Mouse (Mus musculus): ENCODE data around the gene Tarbp2. TPM values are rescaled to one million over a fixed set of nuclear protein-coding genes. Genes with fewer than 3 reads are reported as not detected.

Gene Tarbp2
- polyA plus RNA-seq, 1 experiment from 2014 or later, result 41.7 TPM

DNA sequence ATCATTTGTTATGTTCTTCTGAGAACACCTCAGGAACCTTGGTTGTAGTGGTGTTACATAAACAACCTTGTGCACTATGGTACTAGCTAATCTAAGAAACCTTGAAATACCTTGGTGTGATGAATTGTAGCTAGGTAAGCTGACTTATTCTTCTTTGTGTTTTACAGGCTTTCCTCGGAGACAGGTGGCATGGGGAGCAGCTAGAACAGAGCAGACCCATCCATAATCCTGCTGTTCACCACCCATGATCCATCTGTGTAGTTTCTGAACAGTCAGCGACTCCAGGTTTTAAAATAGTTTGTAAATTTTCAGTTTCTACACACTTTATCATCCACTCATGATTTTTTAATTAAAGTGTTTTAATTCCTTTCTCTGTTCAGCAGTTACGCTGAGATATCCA, 19.7 kb upstream of the Tarbp2 start:
- no peak for TF ChIP-seq CTCF (IDR thresholded peaks at IDR 0.05; ENCODE audit: low read depth)
- TF ChIP-seq EP300 (optimal IDR thresholded peaks at IDR 0.05), result no peak
- no peaks in the 10 kb centered on the region for H3K27me3 ChIP-seq (ENCODE audit: control insufficient read depth, insufficient read depth, low read length)
- ATAC-seq (ENCODE audit: low FRiP score, low TSS enrichment), result no peak
- H3K9ac ChIP-seq (ENCODE audit: low read length), result no peak overlapping the region
- no peak for DNase-seq (ENCODE audit: low spot score)
- H3K9me3 ChIP-seq (ENCODE audit: control insufficient read depth, low read length), result no peaks in the 10 kb centered on the region
- no peak overlapping the region for H3K4me2 ChIP-seq (replicated peaks; ENCODE audit: low read depth)
- H3K4me1 ChIP-seq (replicated peaks; ENCODE audit: control insufficient read depth, insufficient read depth), result no peaks in the 10 kb centered on the region
- H3K36me3 ChIP-seq (ENCODE audit: control insufficient read depth, insufficient read depth, low read length), result peaks cover 36% of the 10 kb centered on the region
- WGBS, result 68% methylated on average over 3 of the region's 3 CpGs
- H3K4me3 ChIP-seq (ENCODE audit: low read depth, low read length), result no peak overlapping the region
- H3K27ac ChIP-seq (replicated peaks), result no peak overlapping the region

DNA sequence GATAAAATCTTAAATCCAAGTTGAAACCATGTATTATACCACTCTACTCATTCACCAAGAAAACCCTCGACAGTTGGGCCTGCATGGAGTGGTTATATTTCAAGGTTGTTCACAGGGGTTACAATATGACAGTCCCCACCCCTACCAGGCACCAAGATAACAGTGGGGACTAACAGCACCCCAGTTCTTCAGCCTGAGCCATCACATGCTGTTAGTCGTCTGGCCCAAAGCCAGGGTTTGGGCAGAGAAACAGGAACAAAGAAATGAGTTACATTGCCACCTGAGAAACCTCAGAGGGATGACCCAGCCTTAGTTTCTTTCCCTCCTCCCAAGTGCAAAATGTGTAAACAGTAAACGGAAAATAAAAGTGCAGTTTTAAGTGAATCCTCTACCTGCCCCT, 18.6 kb upstream of the Tarbp2 start:
- Histone ChIP-seq H3K36me3 (ENCODE audit: control insufficient read depth, insufficient read depth, low read length) (peaks cover 43% of the 10 kb centered on the region), H3K9ac (ENCODE audit: low read length) (no peak overlapping the region), H3K4me3 (ENCODE audit: low read depth, low read length) (no peak overlapping the region), H3K4me2 (replicated peaks; ENCODE audit: low read depth) (no peak overlapping the region), H3K4me1 (replicated peaks; ENCODE audit: control insufficient read depth, insufficient read depth) (no peaks in the 10 kb centered on the region), H3K9me3 (ENCODE audit: control insufficient read depth, low read length) (no peaks in the 10 kb centered on the region), H3K27ac (replicated peaks) (no peak overlapping the region), H3K27me3 (ENCODE audit: control insufficient read depth, insufficient read depth, low read length) (no peaks in the 10 kb centered on the region)
- DNase-seq (ENCODE audit: low spot score), result no peak
- WGBS, result 54% methylated on average over 3 of the region's 3 CpGs
- TF ChIP-seq EP300 (optimal IDR thresholded peaks at IDR 0.05), result no peak
- TF ChIP-seq CTCF (IDR thresholded peaks at IDR 0.05; ENCODE audit: low read depth), result no peak
- no peak for ATAC-seq (ENCODE audit: low FRiP score, low TSS enrichment)

GRCm38 (mm10) chr15:102499851-102500250, 18.1 kb upstream of the Tarbp2 start:
- no peaks in the 10 kb centered on the region for H3K4me1 ChIP-seq (replicated peaks; ENCODE audit: control insufficient read depth, insufficient read depth)
- DNase-seq (ENCODE audit: low spot score) (no peak), ATAC-seq (ENCODE audit: low FRiP score, low TSS enrichment) (no peak)
- no peak overlapping the region for H3K4me2 ChIP-seq (replicated peaks; ENCODE audit: low read depth)
- no peaks in the 10 kb centered on the region for H3K27me3 ChIP-seq (ENCODE audit: control insufficient read depth, insufficient read depth, low read length)
- WGBS, result 78% methylated on average over 6 of the region's 6 CpGs
- no peak overlapping the region for H3K9ac ChIP-seq (ENCODE audit: low read length)
- TF ChIP-seq CTCF (IDR thresholded peaks at IDR 0.05; ENCODE audit: low read depth) (no peak), EP300 (optimal IDR thresholded peaks at IDR 0.05) (no peak)
- no peak overlapping the region for H3K27ac ChIP-seq (replicated peaks)
- no peaks in the 10 kb centered on the region for H3K9me3 ChIP-seq (ENCODE audit: control insufficient read depth, low read length)
- no peak overlapping the region for H3K4me3 ChIP-seq (ENCODE audit: low read depth, low read length)
- H3K36me3 ChIP-seq (ENCODE audit: control insufficient read depth, insufficient read depth, low read length), result peaks cover 43% of the 10 kb centered on the region

DNA sequence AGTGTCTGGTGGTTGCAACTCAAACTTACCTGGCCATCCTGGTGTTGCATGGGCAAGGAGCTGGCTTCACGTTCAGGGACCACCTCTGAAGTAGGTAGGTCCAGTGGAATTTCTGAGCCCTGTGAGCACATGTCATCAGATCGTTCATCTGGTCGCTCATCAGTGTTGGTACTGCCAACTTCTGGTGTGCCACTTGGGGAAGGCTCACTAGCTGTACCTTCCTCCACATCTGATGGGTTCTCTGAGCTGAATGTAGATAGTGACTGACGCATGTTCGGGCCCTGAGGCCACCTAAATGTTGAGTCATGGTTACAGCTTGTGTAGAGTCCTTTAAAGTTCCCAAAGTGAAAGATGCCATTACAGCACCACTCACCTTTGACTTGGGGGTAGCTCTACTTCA, 17.5 kb upstream of the Tarbp2 start:
- TF ChIP-seq EP300 (optimal IDR thresholded peaks at IDR 0.05) (no peak), CTCF (IDR thresholded peaks at IDR 0.05; ENCODE audit: low read depth) (no peak)
- Histone ChIP-seq H3K27me3 (ENCODE audit: control insufficient read depth, insufficient read depth, low read length) (no peaks in the 10 kb centered on the region), H3K9ac (ENCODE audit: low read length) (no peak overlapping the region), H3K36me3 (ENCODE audit: control insufficient read depth, insufficient read depth, low read length) (peaks cover 49% of the 10 kb centered on the region), H3K27ac (replicated peaks) (no peak overlapping the region), H3K4me1 (replicated peaks; ENCODE audit: control insufficient read depth, insufficient read depth) (no peaks in the 10 kb centered on the region), H3K4me3 (ENCODE audit: low read depth, low read length) (no peak overlapping the region), H3K4me2 (replicated peaks; ENCODE audit: low read depth) (no peak overlapping the region), H3K9me3 (ENCODE audit: control insufficient read depth, low read length) (no peaks in the 10 kb centered on the region)
- ATAC-seq (ENCODE audit: low FRiP score, low TSS enrichment), result no peak
- 86% methylated on average over 5 of the region's 5 CpGs for WGBS
- no peak for DNase-seq (ENCODE audit: low spot score)

DNA sequence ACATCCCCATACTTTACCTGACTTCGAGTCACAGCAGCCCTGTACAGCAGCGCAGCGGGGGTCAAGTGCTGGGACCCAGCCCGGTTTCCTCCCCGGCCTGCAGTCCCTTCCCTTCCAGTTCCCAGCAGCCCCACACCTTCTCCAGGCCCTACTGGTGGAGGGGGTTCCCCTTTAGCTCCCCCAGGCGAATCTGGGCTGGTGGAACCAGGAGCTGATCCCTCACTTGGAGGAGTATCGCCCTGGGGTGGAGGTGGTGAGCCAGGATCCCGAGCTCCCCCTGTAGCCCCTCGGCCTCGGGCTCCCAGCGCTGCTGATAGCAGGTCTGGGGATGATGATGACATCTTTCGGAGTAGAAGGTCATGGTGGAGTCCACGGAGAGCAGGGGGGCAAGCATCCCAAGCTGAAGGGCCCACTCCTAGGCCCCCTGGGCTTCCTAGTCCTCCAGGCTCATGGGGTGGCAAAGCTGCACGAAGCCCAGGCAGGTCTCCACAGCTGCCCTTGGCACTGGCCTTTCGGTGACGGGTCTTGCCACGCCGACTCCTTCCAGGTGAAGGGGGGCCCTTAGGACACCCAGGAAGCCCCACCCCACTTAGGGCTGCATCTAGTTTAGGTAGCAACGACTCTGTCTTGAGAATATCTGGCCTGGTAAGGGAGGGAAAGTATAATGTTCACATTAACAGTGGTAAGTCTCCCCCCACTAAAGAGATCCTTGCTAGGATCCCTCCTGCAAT, 16.7 kb upstream of the Tarbp2 start:
- H3K36me3 ChIP-seq (ENCODE audit: control insufficient read depth, insufficient read depth, low read length), result peaks cover 49% of the 10 kb centered on the region
- TF ChIP-seq EP300 (optimal IDR thresholded peaks at IDR 0.05) (no peak), CTCF (IDR thresholded peaks at IDR 0.05; ENCODE audit: low read depth) (no peak)
- H3K4me1 ChIP-seq (replicated peaks; ENCODE audit: control insufficient read depth, insufficient read depth), result no peaks in the 10 kb centered on the region
- no peak overlapping the region for H3K9ac ChIP-seq (ENCODE audit: low read length)
- H3K4me3 ChIP-seq (ENCODE audit: low read depth, low read length), result no peak overlapping the region
- no peaks in the 10 kb centered on the region for H3K9me3 ChIP-seq (ENCODE audit: control insufficient read depth, low read length)
- 0 out of 2 replicates have a peak overlapping the region, but pooled peaks have one; percentile 18 for H3K27ac ChIP-seq (replicated peaks)
- no peak for DNase-seq (ENCODE audit: low spot score)
- H3K27me3 ChIP-seq (ENCODE audit: control insufficient read depth, insufficient read depth, low read length), result no peaks in the 10 kb centered on the region
- 0 out of 2 replicates have a peak, but pooled peaks have one; percentile 4 for ATAC-seq (ENCODE audit: low FRiP score, low TSS enrichment)
- 82% methylated on average over 19 of the region's 19 CpGs for WGBS
- no peak overlapping the region for H3K4me2 ChIP-seq (replicated peaks; ENCODE audit: low read depth)

GRCm38 (mm10) chr15:102502254-102502840, 15.6 kb upstream of the Tarbp2 start:
- DNase-seq (ENCODE audit: low spot score) (no peak), ATAC-seq (ENCODE audit: low FRiP score, low TSS enrichment) (no peak)
- H3K4me2 ChIP-seq (replicated peaks; ENCODE audit: low read depth), result no peak overlapping the region
- no peak overlapping the region for H3K4me3 ChIP-seq (ENCODE audit: low read depth, low read length)
- 50% methylated on average over 9 of the region's 9 CpGs for WGBS
- no peaks in the 10 kb centered on the region for H3K9me3 ChIP-seq (ENCODE audit: control insufficient read depth, low read length)
- no peaks in the 10 kb centered on the region for H3K4me1 ChIP-seq (replicated peaks; ENCODE audit: control insufficient read depth, insufficient read depth)
- H3K36me3 ChIP-seq (ENCODE audit: control insufficient read depth, insufficient read depth, low read length), result peaks cover 46% of the 10 kb centered on the region
- no peaks in the 10 kb centered on the region for H3K27me3 ChIP-seq (ENCODE audit: control insufficient read depth, insufficient read depth, low read length)
- no peak overlapping the region for H3K9ac ChIP-seq (ENCODE audit: low read length)
- no peak for TF ChIP-seq EP300 (optimal IDR thresholded peaks at IDR 0.05)
- no peak for TF ChIP-seq CTCF (IDR thresholded peaks at IDR 0.05; ENCODE audit: low read depth)
- H3K27ac ChIP-seq (replicated peaks), result no peak overlapping the region

Measured in stomach, postnatal 0 days (tissue).